Mouse (Mus musculus) megakaryocyte, embryonic 14.5 days (primary cell): ENCODE measurements at regions not wholly inside any gene's neighbourhood (a gene's known extent, or its start where the extent isn't known, plus 50 kb on each side); places are given as distances from the start of the nearest gene placed in this dataset.

ENCODE experiments used
- FLI1 ChIP-seq: IDR thresholded peaks from 2 replicates; pipeline ENCODE4 v1.6.1; 2012; ENCODE audit warnings: low read length, inconsistent platforms, mixed read lengths
- GATA1 ChIP-seq: IDR thresholded peaks from 3 replicates; pipeline ENCODE4 v1.6.1; 2012; ENCODE audit warnings: mixed read lengths, low read length, inconsistent platforms, borderline replicate concordance

GRCm38 (mm10) chr1:33042424-33042823 is 495.3 kb upstream of the Gm5415 start:
- TF ChIP-seq FLI1: no peak
- no peak for TF ChIP-seq GATA1
